Mouse (Mus musculus) right cerebral cortex, postnatal 10 days (tissue): ENCODE data around the gene Lyrm1.

Experiments used
- DNase-seq, 2 experiments: peaks; one replicate each; pipeline ENCODE4 v3.0.0; 2021; ENCODE audit warnings: low spot score in 2 of 2

Gene Lyrm1

GRCm38 (mm10) chr7:119892198-119892597 is 3.5 kb upstream of the Lyrm1 start:
- DNase-seq: no peak

- no peak for DNase-seq
These were observed 2.9 kb upstream of the Lyrm1 start for GRCm38 (mm10) chr7:119892742-119893141.

- DNase-seq: no peak
These were observed 680 bp upstream of the Lyrm1 start for GRCm38 (mm10) chr7:119894818-119895544.

- DNase-seq: no peak
These were observed 2.0 kb downstream of the Lyrm1 start for GRCm38 (mm10) chr7:119897521-119898109.

GRCm38 (mm10) chr7:119898247-119898856 is 2.7 kb downstream of the Lyrm1 start:
- no peak for DNase-seq

GRCm38 (mm10) chr7:119899386-119900057 is 3.9 kb downstream of the Lyrm1 start:
- no peak for DNase-seq

GRCm38 (mm10) chr7:119906523-119907215 is 11.0 kb downstream of the Lyrm1 start:
- no peak for DNase-seq

- no peak for DNase-seq
These were observed 16.1 kb downstream of the Lyrm1 start for GRCm38 (mm10) chr7:119911727-119912126.

- no peak for DNase-seq
These were observed 24.8 kb downstream of the Lyrm1 start for GRCm38 (mm10) chr7:119920457-119920856.

- DNase-seq: no peak
These were observed 25.4 kb downstream of the Lyrm1 start for GRCm38 (mm10) chr7:119921054-119921453.

- DNase-seq: no peak
These were observed 33.3 kb downstream of the Lyrm1 start for GRCm38 (mm10) chr7:119928783-119929440.

- no peak for DNase-seq
These were observed 40.7 kb downstream of the Lyrm1 start for GRCm38 (mm10) chr7:119936321-119936720.

- DNase-seq: no peak
These were observed 41.4 kb downstream of the Lyrm1 start for GRCm38 (mm10) chr7:119937036-119937435.

- DNase-seq: peak in 1 of 2 experiments; percentile 28
These were observed 45.9 kb downstream of the Lyrm1 start for GRCm38 (mm10) chr7:119941569-119941968.

GRCm38 (mm10) chr7:119954047-119954446 is 58.4 kb downstream of the Lyrm1 start:
- DNase-seq: no peak

GRCm38 (mm10) chr7:119957421-119957820 is 61.8 kb downstream of the Lyrm1 start:
- DNase-seq: no peak

- no peak for DNase-seq
These were observed 63.4 kb downstream of the Lyrm1 start for GRCm38 (mm10) chr7:119959091-119959490.

- DNase-seq: no peak
These were observed 63.8 kb downstream of the Lyrm1 start for GRCm38 (mm10) chr7:119959491-119959890.

GRCm38 (mm10) chr7:119960006-119960405 is 64.3 kb downstream of the Lyrm1 start:
- no peak for DNase-seq

GRCm38 (mm10) chr7:119960546-119960945 is 64.9 kb downstream of the Lyrm1 start:
- no peak for DNase-seq

GRCm38 (mm10) chr7:119961107-119961506 is 65.4 kb downstream of the Lyrm1 start:
- DNase-seq: no peak
